Mouse (Mus musculus): Measurements from ENCODE around the gene Tgfbr3.

DNA sequence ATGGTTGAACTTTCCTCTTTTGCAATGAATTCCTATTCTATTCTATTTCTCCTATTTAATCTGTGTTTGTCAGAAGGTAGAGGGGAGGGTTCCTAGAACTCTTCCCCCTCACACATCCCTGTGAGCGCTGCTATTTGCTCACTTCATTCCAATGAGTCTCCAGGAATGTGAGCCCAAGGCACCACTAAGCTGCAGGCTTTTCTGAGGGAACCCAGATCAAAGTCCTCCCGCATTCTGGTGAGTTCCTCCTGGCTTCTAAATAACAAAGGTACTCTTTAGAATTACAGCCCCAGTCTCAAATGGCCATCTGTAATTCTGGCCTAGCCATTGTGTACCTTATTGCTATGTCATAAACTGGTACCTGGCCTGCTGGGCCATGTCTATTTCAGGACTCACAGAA, 72.3 kb downstream of the Tgfbr3 start:
- TF ChIP-seq CTCF (conservative IDR thresholded peaks at IDR 0.05; ENCODE audit: insufficient read depth, insufficient read length, low read depth, low read length) (no peak), POLR2A (IDR thresholded peaks at IDR 0.05; ENCODE audit: low read depth, low read length) (no peak)

All from kidney, adult 2 months (tissue).